Mouse (Mus musculus): ENCODE results near the gene Ppp1r18. TPM values are rescaled to one million over a fixed set of nuclear protein-coding genes. Genes with fewer than 3 reads are reported as not detected.

Ppp1r18 gene
- polyA plus RNA-seq, 1 experiment from 2014 or later, result 19.3 TPM

DNA sequence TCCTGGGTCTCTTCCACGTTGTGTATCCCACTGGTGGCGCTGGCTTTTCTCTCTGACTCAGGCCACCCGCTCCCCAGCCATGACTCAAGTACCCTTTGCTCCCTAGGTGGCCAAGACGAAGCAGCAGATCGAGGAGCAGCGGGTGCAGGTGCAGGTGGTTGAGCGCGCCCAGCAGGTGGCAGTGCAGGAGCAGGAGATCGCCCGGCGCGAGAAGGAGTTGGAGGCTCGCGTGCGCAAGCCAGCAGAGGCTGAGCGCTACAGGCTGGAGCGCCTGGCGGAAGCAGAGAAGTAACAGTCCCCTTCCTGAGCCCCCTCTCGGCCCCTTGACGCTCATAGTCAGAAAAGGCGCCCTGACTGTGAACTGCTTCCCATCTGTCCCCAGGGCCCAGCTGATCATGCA lies 35.7 kb upstream of the Ppp1r18 start:
- no peak overlapping the region for H3K27ac ChIP-seq (replicated peaks)
- no peaks in the 10 kb centered on the region for H3K9me3 ChIP-seq (replicated peaks)
- peak; percentile 55 for ATAC-seq (ENCODE audit: low FRiP score)
- H3K36me3 ChIP-seq, result peaks cover 68% of the 10 kb centered on the region
- 3% methylated on average over 21 of the region's 21 CpGs for WGBS
- peaks cover 41% of the 10 kb centered on the region for H3K4me1 ChIP-seq
- no peaks in the 10 kb centered on the region for H3K27me3 ChIP-seq (replicated peaks)
- H3K4me2 ChIP-seq, result peak overlapping the region; percentile 28
- peak overlapping the region; percentile 30; the same call in 1 of the 2 replicates for H3K9ac ChIP-seq (replicated peaks)
- 0 out of 2 replicates have a peak overlapping the region, but pooled peaks have one; percentile 6 for H3K4me3 ChIP-seq (replicated peaks)

DNA sequence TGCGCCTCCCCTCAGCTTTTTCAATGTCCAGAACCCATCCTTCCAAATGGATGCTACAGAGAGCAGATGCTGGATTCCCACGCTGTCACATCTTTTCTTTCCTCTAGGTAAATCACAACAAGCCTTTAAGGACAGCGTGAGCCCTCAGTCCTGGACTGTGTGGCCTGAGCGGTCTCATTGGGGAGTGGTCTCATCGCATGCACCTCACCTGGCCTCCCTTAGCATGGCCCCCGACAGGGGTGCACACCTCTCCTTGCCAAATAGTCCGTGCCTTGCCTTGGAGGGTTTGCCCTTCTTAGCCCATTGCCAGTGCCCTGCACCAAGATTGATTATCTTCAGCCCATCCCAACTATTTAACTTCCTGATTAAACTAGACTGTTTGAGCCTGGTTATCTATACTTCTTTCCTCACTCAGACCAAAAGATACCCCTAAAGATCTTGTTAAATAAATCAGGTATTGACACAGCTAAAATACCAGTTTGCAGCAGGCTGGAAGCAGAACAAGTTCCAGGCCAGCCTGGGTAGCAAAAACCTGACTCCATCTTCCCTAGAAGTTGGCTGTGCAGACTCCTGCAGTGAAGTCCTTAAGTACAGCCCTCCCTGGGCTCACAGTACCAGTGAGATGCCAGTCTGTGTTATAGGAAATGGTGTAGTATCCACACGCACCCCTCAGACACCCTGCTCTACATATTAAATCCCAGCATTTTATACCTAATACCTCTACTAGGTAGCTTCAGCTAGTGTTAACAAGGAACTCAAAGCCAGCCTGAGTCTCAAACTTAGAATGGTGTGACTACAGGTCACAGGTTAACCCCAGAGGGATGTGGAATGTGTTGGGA lies 32.8 kb upstream of the Ppp1r18 start:
- H3K27me3 ChIP-seq (replicated peaks), result no peaks in the 10 kb centered on the region
- H3K4me3 ChIP-seq (replicated peaks), result no peak overlapping the region
- 61% methylated on average over 8 of the region's 8 CpGs for WGBS
- H3K4me2 ChIP-seq, result no peak overlapping the region
- no peak for ATAC-seq (ENCODE audit: low FRiP score)
- 0 out of 2 replicates have a peak overlapping the region, but pooled peaks have one; percentile 28 for H3K27ac ChIP-seq (replicated peaks)
- peaks cover 63% of the 10 kb centered on the region for H3K36me3 ChIP-seq
- no peak overlapping the region for H3K9ac ChIP-seq (replicated peaks)
- H3K4me1 ChIP-seq, result peaks cover 50% of the 10 kb centered on the region
- no peaks in the 10 kb centered on the region for H3K9me3 ChIP-seq (replicated peaks)

DNA sequence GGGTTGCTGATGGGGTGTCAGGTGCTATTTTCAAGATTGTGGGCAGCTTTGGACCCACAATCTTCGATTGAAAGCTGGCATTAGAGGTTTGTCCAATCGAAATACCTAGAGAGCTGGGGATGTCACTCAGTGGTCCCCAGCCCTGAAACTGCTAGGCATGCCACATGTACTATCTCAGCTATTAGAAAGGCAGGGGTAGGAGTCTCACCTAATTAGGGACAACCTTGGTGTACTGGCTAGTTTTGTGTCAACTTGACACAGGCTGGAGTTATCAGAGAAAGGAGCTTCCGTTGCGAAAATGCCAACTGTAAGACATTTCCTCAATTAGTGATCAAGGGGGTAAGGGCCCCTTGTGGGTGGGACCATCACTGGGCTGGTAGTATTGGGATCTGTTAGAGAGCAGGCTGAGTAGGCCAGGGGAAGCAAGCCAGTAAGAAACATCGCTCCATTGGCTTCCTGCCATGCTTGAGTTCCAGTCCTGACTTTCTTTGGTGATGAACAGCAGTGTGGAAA lies 32.1 kb upstream of the Ppp1r18 start:
- Histone ChIP-seq H3K4me2 (peak overlapping the region; percentile 71; the same call in 1 of the 2 replicates), H3K27ac (replicated peaks) (0 out of 2 replicates have a peak overlapping the region, but pooled peaks have one; percentile 9), H3K36me3 (peaks cover 56% of the 10 kb centered on the region), H3K9me3 (replicated peaks) (no peaks in the 10 kb centered on the region), H3K27me3 (replicated peaks) (no peaks in the 10 kb centered on the region), H3K4me3 (replicated peaks) (no peak overlapping the region), H3K4me1 (peaks cover 50% of the 10 kb centered on the region), H3K9ac (replicated peaks) (no peak overlapping the region)
- no peak for ATAC-seq (ENCODE audit: low FRiP score)
- 32% methylated on average over 5 of the region's 5 CpGs for WGBS

DNA sequence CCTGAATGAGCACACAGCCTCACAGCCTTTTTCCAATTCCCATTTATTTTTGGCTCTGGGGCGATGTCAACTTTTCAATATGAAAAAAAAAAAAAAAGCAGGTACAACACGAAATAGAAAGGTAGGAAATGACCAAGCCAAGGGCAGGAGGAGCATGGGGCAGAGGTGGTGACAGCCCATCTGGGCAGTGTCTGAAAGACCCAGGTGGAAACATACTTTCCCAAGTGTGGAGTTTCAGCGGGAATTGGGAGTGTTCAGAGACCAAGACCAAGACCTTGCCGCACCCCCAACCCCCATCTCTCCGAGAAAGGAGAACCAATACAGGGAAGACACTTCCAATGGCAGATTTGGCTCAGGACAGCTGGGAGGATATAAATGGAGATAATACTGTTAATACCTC lies 31.5 kb upstream of the Ppp1r18 start:
- 56% methylated on average over 5 of the region's 5 CpGs for WGBS
- H3K4me3 ChIP-seq (replicated peaks), result no peak overlapping the region
- no peak for ATAC-seq (ENCODE audit: low FRiP score)
- H3K9me3 ChIP-seq (replicated peaks), result no peaks in the 10 kb centered on the region
- H3K4me2 ChIP-seq, result peak overlapping the region; percentile 71
- peaks cover 56% of the 10 kb centered on the region for H3K36me3 ChIP-seq
- no peak overlapping the region for H3K9ac ChIP-seq (replicated peaks)
- H3K27ac ChIP-seq (replicated peaks), result 0 out of 2 replicates have a peak overlapping the region, but pooled peaks have one; percentile 9
- peaks cover 50% of the 10 kb centered on the region for H3K4me1 ChIP-seq
- no peaks in the 10 kb centered on the region for H3K27me3 ChIP-seq (replicated peaks)

DNA sequence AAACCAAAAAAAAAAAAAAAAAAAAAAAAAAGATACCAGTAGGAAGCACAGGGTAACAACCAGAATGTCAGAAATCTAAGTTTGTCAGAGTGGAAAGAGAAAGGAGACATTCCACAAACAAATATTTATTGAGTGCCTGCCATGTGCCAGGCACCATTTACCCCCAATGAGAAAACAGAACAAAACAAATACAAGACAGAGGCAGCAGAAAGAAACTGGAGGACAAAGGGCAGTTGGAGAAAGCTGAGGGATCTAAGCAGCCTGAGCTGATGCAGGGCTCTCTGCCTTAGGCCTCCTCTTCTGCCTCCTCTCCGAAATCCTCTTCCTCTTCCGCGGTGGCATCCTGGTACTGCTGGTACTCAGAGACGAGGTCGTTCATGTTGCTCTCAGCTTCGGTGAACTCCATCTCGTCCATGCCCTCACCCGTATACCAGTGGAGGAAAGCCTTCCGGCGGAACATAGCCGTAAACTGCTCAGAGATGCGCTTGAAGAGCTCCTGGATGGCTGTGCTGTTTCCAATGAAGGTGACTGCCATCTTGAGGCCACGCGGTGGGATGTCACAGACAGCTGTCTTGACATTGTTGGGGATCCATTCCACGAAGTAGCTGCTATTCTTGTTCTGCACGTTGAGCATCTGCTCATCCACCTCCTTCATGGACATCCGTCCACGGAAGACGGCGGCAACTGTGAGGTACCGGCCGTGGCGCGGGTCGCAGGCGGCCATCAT lies 30.5 kb upstream of the Ppp1r18 start:
- Histone ChIP-seq H3K4me3 (replicated peaks) (peak overlapping the region; percentile 70), H3K27me3 (replicated peaks) (no peaks in the 10 kb centered on the region), H3K27ac (replicated peaks) (no peak overlapping the region; the same call in 1 of the 2 replicates), H3K4me1 (peaks cover 53% of the 10 kb centered on the region), H3K36me3 (peaks cover 56% of the 10 kb centered on the region), H3K9ac (replicated peaks) (0 out of 2 replicates have a peak overlapping the region, but pooled peaks have one; percentile 17), H3K4me2 (peak overlapping the region; percentile 71), H3K9me3 (replicated peaks) (no peaks in the 10 kb centered on the region)
- ATAC-seq (ENCODE audit: low FRiP score), result no peak
- 69% methylated on average over 26 of the region's 26 CpGs for WGBS

DNA sequence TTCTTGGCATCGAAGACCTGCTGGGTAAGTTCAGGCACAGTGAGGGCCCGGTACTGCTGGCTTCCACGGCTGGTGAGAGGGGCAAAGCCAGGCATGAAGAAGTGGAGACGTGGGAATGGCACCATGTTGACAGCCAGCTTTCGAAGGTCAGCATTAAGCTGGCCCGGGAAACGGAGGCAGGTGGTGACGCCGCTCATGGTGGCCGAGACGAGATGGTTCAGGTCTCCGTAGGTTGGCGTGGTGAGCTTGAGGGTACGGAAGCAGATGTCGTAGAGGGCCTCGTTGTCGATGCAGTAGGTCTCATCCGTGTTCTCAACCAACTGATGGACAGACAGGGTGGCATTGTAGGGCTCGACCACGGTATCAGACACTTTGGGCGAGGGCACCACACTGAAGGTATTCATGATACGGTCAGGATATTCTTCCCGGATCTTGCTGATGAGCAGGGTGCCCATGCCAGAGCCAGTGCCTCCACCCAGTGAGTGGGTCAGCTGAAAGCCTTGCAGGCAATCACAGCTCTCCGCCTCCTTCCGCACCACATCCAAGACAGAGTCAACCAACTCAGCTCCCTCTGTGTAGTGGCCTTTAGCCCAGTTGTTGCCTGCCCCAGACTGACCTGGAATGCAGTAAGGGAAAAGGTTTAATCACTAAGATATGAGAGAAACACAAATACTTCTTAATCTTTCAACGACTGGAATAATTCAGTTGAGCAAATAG lies 29.8 kb upstream of the Ppp1r18 start:
- H3K27ac ChIP-seq (replicated peaks), result no peak overlapping the region
- H3K4me2 ChIP-seq, result peak overlapping the region; percentile 71
- peak overlapping the region; percentile 70 for H3K4me3 ChIP-seq (replicated peaks)
- no peak for ATAC-seq (ENCODE audit: low FRiP score)
- H3K9me3 ChIP-seq (replicated peaks), result no peaks in the 10 kb centered on the region
- H3K27me3 ChIP-seq (replicated peaks), result no peaks in the 10 kb centered on the region
- WGBS, result 78% methylated on average over 26 of the region's 26 CpGs
- H3K9ac ChIP-seq (replicated peaks), result peak overlapping the region; percentile 96; the same call in 1 of the 2 replicates
- H3K36me3 ChIP-seq, result peaks cover 52% of the 10 kb centered on the region
- peaks cover 46% of the 10 kb centered on the region for H3K4me1 ChIP-seq

DNA sequence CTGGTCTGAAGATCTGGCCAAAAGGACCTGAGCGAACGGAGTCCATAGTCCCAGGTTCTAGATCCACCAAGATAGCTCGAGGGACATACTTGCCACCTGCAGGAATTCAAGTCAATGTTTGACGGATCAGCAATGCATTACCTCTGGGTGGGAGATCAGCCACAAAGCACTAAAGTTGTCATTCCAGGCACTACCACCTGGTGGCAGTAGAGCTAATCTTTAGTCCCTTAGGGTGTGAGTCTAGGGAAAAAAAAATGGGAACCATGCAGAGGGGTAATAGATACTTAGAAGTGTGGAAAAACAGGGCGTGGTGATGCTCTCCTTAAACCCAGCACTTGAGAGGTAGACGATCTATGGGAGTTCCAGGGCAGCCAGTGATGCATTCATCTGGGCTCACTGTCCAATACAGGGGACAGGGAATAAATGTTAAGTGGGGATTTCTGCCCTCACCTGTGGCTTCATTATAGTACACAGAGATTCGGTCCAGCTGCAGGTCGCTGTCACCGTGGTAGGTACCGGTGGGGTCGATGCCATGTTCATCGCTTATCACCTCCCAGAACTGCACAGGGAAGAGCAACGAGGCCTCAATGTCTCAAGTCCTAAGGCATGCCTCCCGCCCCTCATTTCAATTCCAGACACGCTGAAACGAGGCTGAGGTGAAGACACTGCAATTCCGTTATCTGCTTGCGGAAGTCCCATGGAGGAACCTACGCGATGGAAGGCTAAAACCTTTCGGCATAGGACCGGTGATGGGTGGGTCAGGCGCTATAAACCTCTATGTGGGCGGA lies 29.0 kb upstream of the Ppp1r18 start:
- H3K4me1 ChIP-seq, result peaks cover 44% of the 10 kb centered on the region
- peak overlapping the region; percentile 96 for H3K27ac ChIP-seq (replicated peaks)
- H3K27me3 ChIP-seq (replicated peaks), result no peaks in the 10 kb centered on the region
- no peaks in the 10 kb centered on the region for H3K9me3 ChIP-seq (replicated peaks)
- 8% methylated on average over 24 of the region's 24 CpGs for WGBS
- H3K4me2 ChIP-seq, result peak overlapping the region; percentile 71
- peaks cover 49% of the 10 kb centered on the region for H3K36me3 ChIP-seq
- peak overlapping the region; percentile 70 for H3K4me3 ChIP-seq (replicated peaks)
- ATAC-seq (ENCODE audit: low FRiP score), result peak; percentile 6; the same call in 1 of the 2 replicates
- peak overlapping the region; percentile 96 for H3K9ac ChIP-seq (replicated peaks)

DNA sequence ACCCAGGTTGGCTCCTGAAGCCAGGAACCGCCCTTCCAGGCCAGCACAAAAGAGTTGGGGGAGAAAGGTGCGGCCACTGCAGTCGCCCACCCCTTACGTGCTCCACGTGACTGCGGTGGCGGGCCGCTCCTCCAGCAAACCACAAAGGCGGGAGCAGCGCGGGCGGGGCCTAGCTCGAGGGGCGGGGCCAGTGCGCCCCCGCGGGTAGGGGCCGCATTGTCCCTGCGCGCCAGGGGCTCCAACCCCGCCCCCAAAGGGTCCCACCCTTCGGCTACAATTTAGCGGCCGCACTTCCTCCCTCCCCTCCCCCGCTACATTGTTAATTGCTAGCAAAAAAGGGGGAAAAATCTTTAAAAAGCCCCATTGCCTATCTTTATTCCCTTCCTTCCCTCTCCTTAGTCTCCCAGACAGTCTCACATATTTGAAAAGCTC lies 28.4 kb upstream of the Ppp1r18 start:
- 1% methylated on average over 25 of the region's 25 CpGs for WGBS
- H3K27me3 ChIP-seq (replicated peaks), result no peaks in the 10 kb centered on the region
- H3K36me3 ChIP-seq, result peaks cover 44% of the 10 kb centered on the region
- peaks cover 47% of the 10 kb centered on the region for H3K4me1 ChIP-seq
- peak; percentile 51 for ATAC-seq (ENCODE audit: low FRiP score)
- peak overlapping the region; percentile 96 for H3K27ac ChIP-seq (replicated peaks)
- H3K4me3 ChIP-seq (replicated peaks), result peak overlapping the region; percentile 70
- no peaks in the 10 kb centered on the region for H3K9me3 ChIP-seq (replicated peaks)
- H3K4me2 ChIP-seq, result peak overlapping the region; percentile 71
- H3K9ac ChIP-seq (replicated peaks), result peak overlapping the region; percentile 96

DNA sequence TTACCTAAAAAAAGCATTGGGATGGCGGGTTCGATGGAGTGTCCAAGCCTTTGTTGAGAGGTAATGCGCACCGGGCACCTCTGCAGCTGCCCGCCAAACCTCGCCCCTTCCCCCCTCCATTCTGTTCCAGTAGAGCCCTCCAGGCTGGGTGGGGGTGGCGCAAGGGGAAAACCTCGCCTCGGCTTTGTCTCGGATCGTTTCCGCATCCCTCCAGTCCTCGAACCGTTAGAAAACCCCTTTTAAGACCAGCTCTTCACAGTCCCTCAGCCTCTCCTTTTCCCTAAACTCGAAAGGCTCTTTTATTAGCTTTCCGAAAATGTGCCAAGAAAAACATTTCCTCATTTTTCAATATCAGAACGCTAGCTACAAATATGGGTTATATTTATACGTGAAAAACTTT lies 27.9 kb upstream of the Ppp1r18 start:
- H3K4me1 ChIP-seq, result peaks cover 52% of the 10 kb centered on the region

DNA sequence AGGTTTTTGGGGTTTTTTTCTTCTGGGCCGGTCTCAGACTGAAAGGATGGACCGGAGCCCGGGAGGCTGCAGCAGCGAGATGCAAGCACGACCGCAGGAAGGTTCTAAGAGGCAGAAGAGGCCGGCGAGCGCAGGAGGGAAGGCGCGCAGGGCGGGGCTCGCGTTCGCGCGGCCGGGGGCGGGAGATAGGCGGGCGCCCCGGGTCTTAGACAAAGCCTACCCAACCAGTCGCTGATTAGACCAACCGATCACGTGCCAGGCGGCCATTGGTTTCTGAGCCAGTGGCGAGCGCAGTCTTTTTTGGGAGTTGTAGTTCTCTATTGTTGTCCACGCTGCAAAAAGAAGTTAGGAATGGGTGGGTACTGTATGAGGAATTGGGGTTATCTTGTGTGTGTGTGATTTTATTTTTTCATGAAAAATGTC lies 27.3 kb upstream of the Ppp1r18 start, which contains the start of gene Tubb5:
Gene Tubb5, minus strand, starts transcription at position 185 of the 423 bp plus-strand sequence.
- H3K4me2 ChIP-seq, result peak within 1 kb of the TSS; percentile 71
- peak within 1 kb of the TSS; percentile 96 for H3K9ac ChIP-seq (replicated peaks)
- peak within 1 kb of the TSS; percentile 70 for H3K4me3 ChIP-seq (replicated peaks)
- ATAC-seq (ENCODE audit: low FRiP score), result peak; percentile 80
- H3K4me1 ChIP-seq, result peaks cover 51% of the 10 kb centered on the region
- WGBS, result under 1% methylated on average over 29 of the region's 29 CpGs
- H3K9me3 ChIP-seq (replicated peaks), result no peaks in the 10 kb centered on the region
- H3K27ac ChIP-seq (replicated peaks), result peak within 1 kb of the TSS; percentile 96
- H3K27me3 ChIP-seq (replicated peaks), result no peaks in the 10 kb centered on the region
- peaks cover 33% of the 10 kb centered on the region for H3K36me3 ChIP-seq

More for the DNA sequence above, 27.9 kb upstream of the Ppp1r18 start:
- peaks cover 39% of the 10 kb centered on the region for H3K36me3 ChIP-seq
- H3K27me3 ChIP-seq (replicated peaks), result no peaks in the 10 kb centered on the region
- peak overlapping the region; percentile 96 for H3K27ac ChIP-seq (replicated peaks)
- ATAC-seq (ENCODE audit: low FRiP score), result peak; percentile 12; the same call in 1 of the 2 replicates
- H3K9ac ChIP-seq (replicated peaks), result peak overlapping the region; percentile 96
- H3K9me3 ChIP-seq (replicated peaks), result no peaks in the 10 kb centered on the region
- under 1% methylated on average over 18 of the region's 18 CpGs for WGBS
- peak overlapping the region; percentile 71 for H3K4me2 ChIP-seq
- H3K4me3 ChIP-seq (replicated peaks), result peak overlapping the region; percentile 70

Measured in neural tube, embryonic 15.5 days (tissue).